23 mouse cellular contexts compared by ENCODE assay signal in the genomic region with DNA sequence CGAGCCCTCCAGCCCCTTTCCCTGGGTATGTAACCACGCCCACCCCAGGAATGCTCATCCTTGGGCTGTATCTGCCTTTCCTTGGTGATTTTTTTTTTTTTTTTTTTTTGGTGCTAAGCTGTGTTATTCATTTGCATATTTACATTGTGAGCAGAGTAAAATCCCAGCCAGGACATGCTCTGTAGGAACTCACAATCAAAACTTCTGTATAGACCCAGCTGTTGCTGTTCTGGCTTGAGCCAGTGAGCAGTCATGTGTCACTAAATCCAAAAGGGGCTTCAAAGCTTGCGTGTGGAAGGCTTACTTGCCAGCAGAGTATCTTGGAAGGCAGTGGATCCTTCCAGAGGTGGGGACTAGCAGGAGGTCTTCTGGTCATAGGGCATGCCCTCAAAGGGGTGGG.
DNase-seq lines count a peak whose midpoint lies in the region; ATAC-seq lines count a peak whose summit lies in the region.
"Had no signal": no experiment of that assay in that cellular context is flagged by ENCODE, and none has a peak within 500 bp of the region (broad histone marks: within the 10 kb centered on the region; RNA-seq: fewer than 3 reads in every experiment).

No protein-coding gene starts in this region.

- WGBS in kidney, embryonic 14.5 days = 56% methylated on average over 3 of the region's 3 CpGs
- WGBS in midbrain, embryonic 11.5 days = 43% methylated on average over 3 of the region's 3 CpGs
- WGBS in midbrain, embryonic 10.5 days = 43% methylated on average over 3 of the region's 3 CpGs
- WGBS in embryonic facial prominence, embryonic 12.5 days = 48% methylated on average over 3 of the region's 3 CpGs
- 34% methylated on average over 3 of the region's 3 CpGs for WGBS in limb, embryonic 15.5 days
- 48% methylated on average over 3 of the region's 3 CpGs for WGBS in hindbrain, embryonic 14.5 days

- H3K4me2 ChIP-seq in kidney, embryonic 14.5 days (replicated peaks; ENCODE audit: low read depth, low read length) = no peak overlapping the region
- no peak overlapping the region for H3K4me2 ChIP-seq in midbrain, embryonic 11.5 days
- H3K4me2 ChIP-seq in embryonic facial prominence, embryonic 12.5 days (replicated peaks) = peak overlapping the region; percentile 19
- H3K4me2 ChIP-seq in limb, embryonic 15.5 days = no peak overlapping the region
- no peak overlapping the region for H3K4me2 ChIP-seq in hindbrain, embryonic 14.5 days (replicated peaks)
- H3K4me2 ChIP-seq: forebrain, embryonic 15.5 days; heart, embryonic 15.5 days; neural tube, embryonic 15.5 days; stomach, embryonic 15.5 days had no signal

- no peaks in the 10 kb centered on the region for H3K36me3 ChIP-seq in kidney, embryonic 14.5 days (ENCODE audit: control insufficient read depth, insufficient read depth, low read length)
- H3K36me3 ChIP-seq in midbrain, embryonic 11.5 days (ENCODE audit: control insufficient read depth, insufficient read depth, low read length) = no peaks in the 10 kb centered on the region
- no peaks in the 10 kb centered on the region for H3K36me3 ChIP-seq in midbrain, embryonic 10.5 days
- H3K36me3 ChIP-seq in embryonic facial prominence, embryonic 12.5 days = no peaks in the 10 kb centered on the region
- H3K36me3 ChIP-seq in limb, embryonic 15.5 days = no peaks in the 10 kb centered on the region
- H3K36me3 ChIP-seq in hindbrain, embryonic 14.5 days (replicated peaks; ENCODE audit: control insufficient read depth, insufficient read depth) = no peaks in the 10 kb centered on the region
- H3K36me3 ChIP-seq: forebrain, embryonic 15.5 days; heart, embryonic 15.5 days; neural tube, embryonic 15.5 days; stomach, embryonic 15.5 days had no signal

- H3K27me3 ChIP-seq in kidney, embryonic 14.5 days (ENCODE audit: control insufficient read depth, insufficient read depth, low read length) = no peaks in the 10 kb centered on the region
- no peaks in the 10 kb centered on the region for H3K27me3 ChIP-seq in midbrain, embryonic 11.5 days (ENCODE audit: control insufficient read depth, insufficient read depth, low read length)
- no peaks in the 10 kb centered on the region for H3K27me3 ChIP-seq in midbrain, embryonic 10.5 days (ENCODE audit: low read depth, poor library complexity, severe bottlenecking)
- H3K27me3 ChIP-seq in embryonic facial prominence, embryonic 12.5 days = no peaks in the 10 kb centered on the region
- H3K27me3 ChIP-seq in limb, embryonic 15.5 days = no peaks in the 10 kb centered on the region
- no peaks in the 10 kb centered on the region for H3K27me3 ChIP-seq in hindbrain, embryonic 14.5 days (ENCODE audit: control insufficient read depth, insufficient read depth, low read length)
- H3K27me3 ChIP-seq: forebrain, embryonic 15.5 days; neural tube, embryonic 15.5 days; stomach, embryonic 15.5 days had no signal

- no peak overlapping the region for H3K4me3 ChIP-seq in kidney, embryonic 14.5 days (ENCODE audit: low read length)
- no peak overlapping the region for H3K4me3 ChIP-seq in midbrain, embryonic 11.5 days (ENCODE audit: low read depth, low read length)
- H3K4me3 ChIP-seq in midbrain, embryonic 10.5 days = no peak overlapping the region
- no peak overlapping the region for H3K4me3 ChIP-seq in embryonic facial prominence, embryonic 12.5 days
- H3K4me3 ChIP-seq in limb, embryonic 15.5 days = no peak overlapping the region
- no peak overlapping the region for H3K4me3 ChIP-seq in hindbrain, embryonic 14.5 days (replicated peaks; ENCODE audit: low read length)
- H3K4me3 ChIP-seq: forebrain, embryonic 15.5 days; heart, embryonic 15.5 days; neural tube, embryonic 15.5 days; stomach, embryonic 15.5 days had no signal

- H3K9ac ChIP-seq in kidney, embryonic 14.5 days (ENCODE audit: low read depth, low read length) = no peak overlapping the region
- no peak overlapping the region for H3K9ac ChIP-seq in midbrain, embryonic 11.5 days (ENCODE audit: low read length)
- H3K9ac ChIP-seq in embryonic facial prominence, embryonic 12.5 days = no peak overlapping the region
- H3K9ac ChIP-seq in limb, embryonic 15.5 days = no peak overlapping the region
- H3K9ac ChIP-seq in hindbrain, embryonic 14.5 days = no peak overlapping the region
- H3K9ac ChIP-seq: forebrain, embryonic 15.5 days; heart, embryonic 15.5 days; neural tube, embryonic 15.5 days; stomach, embryonic 15.5 days had no signal

- no peak overlapping the region for H3K27ac ChIP-seq in kidney, embryonic 14.5 days (ENCODE audit: low read depth, low read length)
- H3K27ac ChIP-seq in midbrain, embryonic 11.5 days (ENCODE audit: low read depth, low read length) = no peak overlapping the region
- no peak overlapping the region for H3K27ac ChIP-seq in midbrain, embryonic 10.5 days (replicated peaks)
- H3K27ac ChIP-seq in embryonic facial prominence, embryonic 12.5 days = peak overlapping the region; percentile 67; the same call in 1 of the 2 replicates
- peak overlapping the region; percentile 60; the same call in 1 of the 2 replicates for H3K27ac ChIP-seq in limb, embryonic 15.5 days
- no peak overlapping the region for H3K27ac ChIP-seq in hindbrain, embryonic 14.5 days
- H3K27ac ChIP-seq: forebrain, embryonic 15.5 days; heart, embryonic 15.5 days; macrophage; neural tube, embryonic 15.5 days; stomach, embryonic 15.5 days had no signal

- peaks cover 10% of the 10 kb centered on the region for H3K4me1 ChIP-seq in kidney, embryonic 14.5 days (ENCODE audit: control insufficient read depth, insufficient read depth, low read length)
- no peaks in the 10 kb centered on the region; the same call in 1 of the 2 replicates for H3K4me1 ChIP-seq in midbrain, embryonic 11.5 days (ENCODE audit: control insufficient read depth, insufficient read depth, low read length)
- H3K4me1 ChIP-seq in midbrain, embryonic 10.5 days = peaks cover 22% of the 10 kb centered on the region
- H3K4me1 ChIP-seq in embryonic facial prominence, embryonic 12.5 days = peaks cover 24% of the 10 kb centered on the region
- peaks cover 13% of the 10 kb centered on the region for H3K4me1 ChIP-seq in limb, embryonic 15.5 days
- 0 out of 2 replicates have a peak, but pooled peaks cover 15% of the 10 kb centered on the region for H3K4me1 ChIP-seq in hindbrain, embryonic 14.5 days (replicated peaks; ENCODE audit: control insufficient read depth, insufficient read depth, low read length)
- H3K4me1 ChIP-seq: forebrain, embryonic 15.5 days; neural tube, embryonic 15.5 days had no signal

- 0 out of 2 replicates have a peak, but pooled peaks have one; percentile 4 for ATAC-seq in kidney, embryonic 14.5 days (ENCODE audit: low FRiP score, low TSS enrichment)
- ATAC-seq in midbrain, embryonic 11.5 days (ENCODE audit: low FRiP score) = peak; percentile 72; the same call in 1 of the 2 replicates
- no peak; the same call in 1 of the 2 replicates for ATAC-seq in embryonic facial prominence, embryonic 12.5 days (ENCODE audit: insufficient number of reproducible peaks, insufficient read depth, low FRiP score, low TSS enrichment)
- ATAC-seq in limb, embryonic 15.5 days (ENCODE audit: insufficient number of reproducible peaks, low FRiP score, low TSS enrichment, low read depth) = no peak
- ATAC-seq in hindbrain, embryonic 14.5 days (ENCODE audit: low FRiP score) = no peak
- ATAC-seq: forebrain, embryonic 15.5 days; hindbrain, embryonic 16.5 days; intestine, embryonic 16.5 days had no signal

- no peaks in the 10 kb centered on the region for H3K9me3 ChIP-seq in kidney, embryonic 14.5 days (ENCODE audit: control insufficient read depth, low read length)
- no peaks in the 10 kb centered on the region for H3K9me3 ChIP-seq in midbrain, embryonic 11.5 days (ENCODE audit: control insufficient read depth, low read length)
- no peaks in the 10 kb centered on the region for H3K9me3 ChIP-seq in midbrain, embryonic 10.5 days (replicated peaks)
- H3K9me3 ChIP-seq in embryonic facial prominence, embryonic 12.5 days = no peaks in the 10 kb centered on the region
- H3K9me3 ChIP-seq in limb, embryonic 15.5 days = no peaks in the 10 kb centered on the region
- H3K9me3 ChIP-seq in hindbrain, embryonic 14.5 days (ENCODE audit: control insufficient read depth, low read length) = no peaks in the 10 kb centered on the region
- H3K9me3 ChIP-seq: forebrain, embryonic 15.5 days; heart, embryonic 15.5 days; neural tube, embryonic 15.5 days; stomach, embryonic 15.5 days had no signal

- DNase-seq in kidney, adult 9 months = no peak
- DNase-seq in midbrain, embryonic 11.5 days (ENCODE audit: low spot score, missing footprints) = no peak
- DNase-seq in midbrain, embryonic 10.5 days (ENCODE audit: low spot score) = no peak
- DNase-seq in left cerebral cortex, adult 11 months (ENCODE audit: low spot score) = no peak
- no peak for DNase-seq in hindbrain, embryonic 14.5 days (ENCODE audit: low spot score)
- DNase-seq: adrenal gland, postnatal 25 days; cerebellum, adult 8-10 months; gastrocnemius, postnatal 36 days; heart, postnatal 4 days; kidney, postnatal 4 days; liver; midbrain, embryonic 14.5 days; thymus, adult 2 months had no signal

Comparison
In these comparisons a context has a peak if more than half of its experiments do, and no peak if none do; other contexts are left out.
1. ATAC-seq: peak in kidney, embryonic 14.5 days (single experiment) and midbrain, embryonic 11.5 days (single experiment); none in embryonic facial prominence, embryonic 12.5 days (single experiment), limb, embryonic 15.5 days (single experiment) and hindbrain, embryonic 14.5 days (single experiment).
2. H3K27ac ChIP-seq: peak in embryonic facial prominence, embryonic 12.5 days (single experiment) and limb, embryonic 15.5 days (single experiment); none in kidney, embryonic 14.5 days (single experiment), midbrain, embryonic 11.5 days (single experiment), midbrain, embryonic 10.5 days (single experiment) and hindbrain, embryonic 14.5 days (single experiment).